Mouse (Mus musculus) CH12.LX (cell line): ENCODE results near the gene Gng12. TPM values are rescaled to one million over a fixed set of nuclear protein-coding genes. Genes with fewer than 3 reads are reported as not detected.

Source experiments
- DNase-seq: peaks from one replicate; pipeline ENCODE4 v3.0.0-alpha.2; 2013; ENCODE audit errors: extremely low read depth
- H3K27ac ChIP-seq: 2 replicates; pipeline ENCODE4 v1.5.1; 2012; ENCODE audit warnings: low read depth, mild to moderate bottlenecking, control low read depth, moderate library complexity; ENCODE audit not compliant: insufficient read depth
- H3K27me3 ChIP-seq: replicated peaks from 2 replicates; pipeline ENCODE3; 2012; ENCODE audit warnings: inconsistent platforms
- H3K36me3 ChIP-seq, 2 experiments: replicated peaks in 1 of 2; 2 replicates each; pipeline versions ENCODE3 to v1.6.1; 2012; ENCODE audit warnings: inconsistent platforms in 1 of 2, low read length in 1 of 2, mild to moderate bottlenecking in 1 of 2, mixed read lengths in 1 of 2, moderate library complexity in 1 of 2; ENCODE audit not compliant: control insufficient read depth in 1 of 2, insufficient read depth in 1 of 2
- H3K4me1 ChIP-seq, 2 experiments: 2 replicates each; pipeline ENCODE4 v1.6.1; 2012; ENCODE audit warnings: inconsistent platforms in 1 of 2, moderate library complexity in 1 of 2; ENCODE audit not compliant: insufficient read depth in 2 of 2, control insufficient read depth in 1 of 2
- H3K4me2 ChIP-seq: 2 replicates; pipeline ENCODE4 v1.6.1; 2012; ENCODE audit warnings: low read depth, mild to moderate bottlenecking, control low read depth; ENCODE audit not compliant: poor library complexity, insufficient read depth, severe bottlenecking
- H3K4me3 ChIP-seq, 3 experiments: fragments of 150-350 bp in 1 of 3; sonication (generic) in 1 of 3; replicated peaks in 1 of 3; 2 replicates each; pipeline versions ENCODE3 to v1.5.1; 2011 to 2012; ENCODE audit warnings: low read depth in 2 of 3, low read length in 2 of 3, mild to moderate bottlenecking in 2 of 3, moderate library complexity in 2 of 3, control low read depth in 1 of 3, improper control_type of control experiment in 1 of 3, inconsistent platforms in 1 of 3, mixed read lengths in 1 of 3; ENCODE audit not compliant: poor library complexity in 1 of 3
- H3K79me2 ChIP-seq: replicated peaks from 2 replicates; pipeline ENCODE4 v1.6.1; 2012; ENCODE audit warnings: mild to moderate bottlenecking, moderate library complexity; ENCODE audit not compliant: control insufficient read depth, poor library complexity, insufficient read depth, severe bottlenecking; ENCODE audit errors: extremely low read depth
- H3K9ac ChIP-seq: 2 replicates; pipeline ENCODE4 v1.6.1; 2012; ENCODE audit warnings: low read depth, mild to moderate bottlenecking, control low read depth, moderate library complexity; ENCODE audit not compliant: insufficient read depth
- H3K9me3 ChIP-seq: replicated peaks from 2 replicates; pipeline ENCODE3; 2012; ENCODE audit warnings: low read length, inconsistent platforms, mixed read lengths
- CHD2 ChIP-seq: IDR thresholded peaks from 2 replicates; pipeline ENCODE4 v1.6.1; 2011; ENCODE audit warnings: low read length, improper control_type of control experiment
- CTCF ChIP-seq, 2 experiments: IDR thresholded peaks in 1 of 2; conservative IDR thresholded peaks in 1 of 2; 2 replicates each; pipeline ENCODE4 v1.5.1; 2011 to 2012; ENCODE audit warnings: low read depth in 2 of 2, low read length in 2 of 2, improper control_type of control experiment in 1 of 2, inconsistent platforms in 1 of 2, mild to moderate bottlenecking in 1 of 2, moderate library complexity in 1 of 2
- E2F4 ChIP-seq: IDR thresholded peaks from 2 replicates; pipeline ENCODE4 v1.6.1; 2011; ENCODE audit warnings: low read depth, low read length, improper control_type of control experiment; ENCODE audit not compliant: insufficient replicate concordance
- ELF1 ChIP-seq: IDR thresholded peaks from 2 replicates; pipeline ENCODE4 v1.6.1; 2014; ENCODE audit warnings: low read depth, mild to moderate bottlenecking, inconsistent platforms, low read length, improper control_type of control experiment
- GABPA ChIP-seq: IDR thresholded peaks from 2 replicates; pipeline ENCODE4 v1.6.1; 2012; ENCODE audit warnings: low read depth, low read length, improper control_type of control experiment, inconsistent platforms; ENCODE audit not compliant: insufficient replicate concordance
- HCFC1 ChIP-seq: IDR thresholded peaks from 2 replicates; pipeline ENCODE4 v1.6.1; 2012; ENCODE audit warnings: low read depth, mild to moderate bottlenecking, inconsistent platforms, low read length, improper control_type of control experiment
- IRF4 ChIP-seq: IDR thresholded peaks from 2 replicates; pipeline ENCODE4 v1.6.1; 2014; ENCODE audit warnings: low read depth, mild to moderate bottlenecking, inconsistent platforms, low read length, improper control_type of control experiment
- JUND ChIP-seq: conservative IDR thresholded peaks from 2 replicates; pipeline ENCODE4 v1.6.1; 2011; ENCODE audit warnings: low read depth, low read length, improper control_type of control experiment
- MAFK ChIP-seq: IDR thresholded peaks from 2 replicates; pipeline ENCODE4 v1.6.1; 2011; ENCODE audit warnings: low read length, improper control_type of control experiment; ENCODE audit not compliant: insufficient replicate concordance
- MAX ChIP-seq: IDR thresholded peaks from 2 replicates; pipeline ENCODE4 v1.6.1; 2011; ENCODE audit warnings: low read length, improper control_type of control experiment
- MEF2A ChIP-seq: IDR thresholded peaks from 2 replicates; pipeline ENCODE4 v1.6.1; 2014; ENCODE audit warnings: low read depth, mild to moderate bottlenecking, inconsistent platforms, low read length, improper control_type of control experiment, borderline replicate concordance
- MXI1 ChIP-seq: IDR thresholded peaks from 2 replicates; pipeline ENCODE4 v1.6.1; 2011; ENCODE audit warnings: mild to moderate bottlenecking, low read depth, low read length, improper control_type of control experiment
- NELFE ChIP-seq: IDR thresholded peaks from 2 replicates; pipeline ENCODE4 v1.6.1; 2011; ENCODE audit warnings: low read depth, low read length, improper control_type of control experiment
- NRF1 ChIP-seq: IDR thresholded peaks from 2 replicates; pipeline ENCODE4 v1.6.1; 2014; ENCODE audit warnings: low read depth, mild to moderate bottlenecking, inconsistent platforms, low read length, improper control_type of control experiment, moderate library complexity
- PAX5 ChIP-seq: IDR thresholded peaks from 2 replicates; pipeline ENCODE4 v1.6.1; 2012; ENCODE audit warnings: low read length, inconsistent platforms, mixed read lengths
- POLR2AphosphoS2 ChIP-seq: IDR thresholded peaks from 2 replicates; pipeline ENCODE4 v1.6.1; 2011; ENCODE audit warnings: low read depth, low read length, improper control_type of control experiment
- RAD21 ChIP-seq: IDR thresholded peaks from 2 replicates; pipeline ENCODE4 v1.6.1; 2011; ENCODE audit warnings: low read depth, mild to moderate bottlenecking, low read length, improper control_type of control experiment, moderate library complexity
- RCOR1 ChIP-seq: conservative IDR thresholded peaks from 2 replicates; pipeline ENCODE4 v1.6.1; 2012; ENCODE audit warnings: low read depth, mild to moderate bottlenecking, inconsistent platforms, low read length, improper control_type of control experiment
- SMC3 ChIP-seq: IDR thresholded peaks from 2 replicates; pipeline ENCODE4 v1.6.1; 2011; ENCODE audit warnings: low read depth, low read length, improper control_type of control experiment
- TBP ChIP-seq: conservative IDR thresholded peaks from 2 replicates; pipeline ENCODE4 v1.6.1; 2011; ENCODE audit warnings: low read depth, low read length, improper control_type of control experiment
- USF1 ChIP-seq: IDR thresholded peaks from 2 replicates; pipeline ENCODE4 v1.6.1; 2014; ENCODE audit warnings: low read depth, mild to moderate bottlenecking, inconsistent platforms, low read length, improper control_type of control experiment
- ZKSCAN1 ChIP-seq: IDR thresholded peaks from 2 replicates; pipeline ENCODE4 v1.6.1; 2012; ENCODE audit warnings: low read depth, inconsistent platforms, low read length, improper control_type of control experiment, borderline replicate concordance
- ZMIZ1 ChIP-seq: IDR thresholded peaks from 2 replicates; pipeline ENCODE4 v1.6.1; 2012; ENCODE audit warnings: low read depth, mild to moderate bottlenecking, inconsistent platforms, low read length, improper control_type of control experiment
- ZNF384 ChIP-seq: IDR thresholded peaks from 2 replicates; pipeline ENCODE4 v1.6.1; 2012; ENCODE audit warnings: low read depth, low read length, improper control_type of control experiment, inconsistent platforms
- dilution Hi-C: fragments of 300-500 bp; cut with MboI; formaldehyde crosslinking; loops from 2 replicates; pipeline ENCODE4 v1.14.3; 2020; ENCODE audit warnings: low sequenced_read_pairs; ENCODE audit not compliant: extremely low pct_unique_long_range_greater_than_20kb, extremely low pct_ligation_motif_present
- in situ Hi-C: fragments of 300-500 bp; cut with MboI; formaldehyde crosslinking; loops from 3 replicates; pipeline ENCODE4 v1.14.3; 2019; ENCODE audit warnings: low sequenced_read_pairs, low pct_ligation_motif_present, low pct_unique_long_range_greater_than_20kb, mixed read lengths
- polyA plus RNA-seq: library from polyadenylated mRNA; unstranded; fragments of >175 nt; gene quantifications from 2 replicates; pipeline ENCODE4 v1.2.1, GENCODE M21; 2012; ENCODE audit warnings: low read depth; ENCODE audit not compliant: insufficient read length
- total RNA-seq, 2 experiments: library from RNA; depleted of rRNA; stranded (reverse); fragments of 300-350 nt in 1 of 2; fragments of >200 nt in 1 of 2; gene quantifications; 2 replicates each; pipeline ENCODE4 v1.2.3; 2012 to 2014

The Gng12 gene
- total and polyA plus RNA-seq, 3 experiments = 3.9 to 20.8 (median 12.2) TPM

GRCm38 (mm10) chr6:66973180-66973579, 77.0 kb downstream of the Gng12 start:
- peak overlapping the region; percentile 22 for H3K9ac ChIP-seq
- H3K27me3 ChIP-seq = no peaks in the 10 kb centered on the region
- H3K27ac ChIP-seq = no peak overlapping the region
- peaks cover 5 to 36% of the 10 kb centered on the region in 2 experiments for H3K4me1 ChIP-seq
- dilution Hi-C loops = no loop called here
- H3K79me2 ChIP-seq = no peaks in the 10 kb centered on the region
- no peaks in the 10 kb centered on the region for H3K9me3 ChIP-seq
- in situ Hi-C loops = loop anchor here (25.0 kb wide), 1 partner anchor 339 kb away; no protein-coding TSS in a partner anchor
- peaks cover 0 to 2% of the 10 kb centered on the region in 2 experiments for H3K36me3 ChIP-seq
- no peak overlapping the region for H3K4me3 ChIP-seq
- H3K4me2 ChIP-seq = peak overlapping the region; percentile 50; the same call in 1 of the 2 replicates
- peak; percentile 81 for DNase-seq
- no peak for TF ChIP-seq ZNF384
- no peak for TF ChIP-seq PAX5
- no peak for TF ChIP-seq E2F4
- TF ChIP-seq CTCF (conservative IDR thresholded peaks at IDR 0.05 in 1 of 2, IDR thresholded peaks at IDR 0.05 in 1 of 2; ENCODE audit: low read depth in 2 of 2, low read length in 2 of 2) = peak in 1 of 2 experiments; percentile 43; a peak in 2 of 4 replicates
- TF ChIP-seq MAFK = peak; percentile 99
- TF ChIP-seq ZMIZ1 = no peak
- no peak for TF ChIP-seq USF1
- peak; percentile 48 for TF ChIP-seq SMC3
- peak; percentile 35 for TF ChIP-seq RAD21
- TF ChIP-seq NRF1 = no peak
- no peak for TF ChIP-seq GABPA
- no peak for TF ChIP-seq MAX
- TF ChIP-seq POLR2AphosphoS2 = no peak
- TF ChIP-seq ELF1 = peak; percentile 53
- no peak for TF ChIP-seq ZKSCAN1
- no peak for TF ChIP-seq JUND
- TF ChIP-seq HCFC1 = no peak
- TF ChIP-seq CHD2 = peak; percentile 70; the same call in 1 of the 2 replicates
- TF ChIP-seq TBP = no peak
- TF ChIP-seq RCOR1 = no peak
- TF ChIP-seq MEF2A = peak; percentile 43; the same call in 1 of the 2 replicates
- TF ChIP-seq MXI1 = no peak
- TF ChIP-seq IRF4 = peak; percentile 29; the same call in 1 of the 2 replicates
- no peak for TF ChIP-seq NELFE
- TF ChIP-seq, all 38 proteins: peak for 8
